Mouse (Mus musculus): ENCODE results near the gene Sox30. TPM values are rescaled to one million over a fixed set of nuclear protein-coding genes. Genes with fewer than 3 reads are reported as not detected.

Gene Sox30
- polyA plus RNA-seq (2014; fragmentation: Illumina TruSeq; extraction: RNeasy Lipid Tissue Mini Kit (QIAGEN cat#74804); ENCODE audit: low replicate concordance) = not detected

GRCm38 (mm10) chr11:45979946-45980892 lies at the start of gene Sox30:
Sox30 (plus strand) TSS chr11:45980310.

GRCm38 (mm10) chr11:45944643-45945156 lies 35.4 kb upstream of the Sox30 start, which contains the start of gene Lsm11:
Lsm11 (minus strand) TSS chr11:45944935.

GRCm38 (mm10) chr11:45955127-45955627 lies 24.9 kb upstream of the Sox30 start, which contains the start of gene Thg1l:
Thg1l (minus strand) TSS chr11:45955494.

GRCm38 (mm10) chr11:46052105-46052659 lies 72.1 kb downstream of the Sox30 start, which contains the start of gene Gm12166:
Gm12166 (minus strand) TSS chr11:46052321.

GRCm38 (mm10) chr11:46055896-46056769 lies 76.0 kb downstream of the Sox30 start, which contains the start of gene Adam19:
Adam19 (plus strand) TSS chr11:46055992.

Other genes with a start within 250 kb of the Sox30 start
- gene Clint1, start 128.3 kb upstream of the Sox30 start, polyA plus RNA-seq (2014; fragmentation: Illumina TruSeq; extraction: RNeasy Lipid Tissue Mini Kit (QIAGEN cat#74804); ENCODE audit: low replicate concordance) = 180 TPM
- 1.4 TPM for gene Lsm11, start 35.4 kb upstream of the Sox30 start, polyA plus RNA-seq (2014; fragmentation: Illumina TruSeq; extraction: RNeasy Lipid Tissue Mini Kit (QIAGEN cat#74804); ENCODE audit: low replicate concordance)
- gene Thg1l, start 24.8 kb upstream of the Sox30 start, polyA plus RNA-seq (2014; fragmentation: Illumina TruSeq; extraction: RNeasy Lipid Tissue Mini Kit (QIAGEN cat#74804); ENCODE audit: low replicate concordance) = 3.7 TPM
- gene Gm12166, start 72.0 kb downstream of the Sox30 start, polyA plus RNA-seq (2014; fragmentation: Illumina TruSeq; extraction: RNeasy Lipid Tissue Mini Kit (QIAGEN cat#74804); ENCODE audit: low replicate concordance) = 1.4 TPM
- 6.7 TPM for gene Adam19, start 75.7 kb downstream of the Sox30 start, polyA plus RNA-seq (2014; fragmentation: Illumina TruSeq; extraction: RNeasy Lipid Tissue Mini Kit (QIAGEN cat#74804); ENCODE audit: low replicate concordance)
- 0.19 TPM for gene Nipal4, start 186.2 kb downstream of the Sox30 start, polyA plus RNA-seq (2014; fragmentation: Illumina TruSeq; extraction: RNeasy Lipid Tissue Mini Kit (QIAGEN cat#74804); ENCODE audit: low replicate concordance)